In the genomic region with DNA sequence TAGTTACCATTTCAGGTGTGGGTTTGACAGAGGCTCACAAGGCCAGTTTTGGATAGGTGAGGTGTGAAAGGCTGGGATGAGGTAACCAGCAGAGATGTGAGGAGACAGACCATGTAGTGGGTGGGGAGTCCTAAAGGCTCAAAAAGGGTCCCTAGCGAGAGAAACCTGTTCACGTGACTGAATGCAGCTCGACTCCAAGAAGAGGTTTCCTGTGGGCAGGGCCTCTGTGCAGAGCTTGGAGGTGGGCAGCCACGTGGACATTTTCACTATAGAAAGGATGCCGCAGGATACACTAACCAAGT, we compare ENCODE assay signal across 8 mouse cellular contexts. TPM values are rescaled to one million over a fixed set of nuclear protein-coding genes. Genes with fewer than 3 reads are reported as not detected.
A peak's percentile ranks its signal among the peaks of the same experiment; 100 is the strongest.
DNase-seq lines count a peak whose midpoint lies in the region; ATAC-seq lines count a peak whose summit lies in the region.

No protein-coding gene starts in this region.

- H3K36me3 ChIP-seq in kidney, embryonic 15.5 days = peaks cover 13% of the 10 kb centered on the region
- H3K36me3 ChIP-seq in hindbrain, embryonic 14.5 days (replicated peaks; ENCODE audit: control insufficient read depth, insufficient read depth) = peaks cover 10% of the 10 kb centered on the region
- H3K36me3 ChIP-seq in midbrain, embryonic 14.5 days (ENCODE audit: control insufficient read depth, insufficient read depth, low read length) = 0 out of 2 replicates have a peak, but pooled peaks cover 5% of the 10 kb centered on the region

- H3K27me3 ChIP-seq in kidney, embryonic 15.5 days = no peaks in the 10 kb centered on the region
- no peaks in the 10 kb centered on the region for H3K27me3 ChIP-seq in hindbrain, embryonic 14.5 days (ENCODE audit: control insufficient read depth, insufficient read depth, low read length)
- no peaks in the 10 kb centered on the region for H3K27me3 ChIP-seq in midbrain, embryonic 14.5 days (ENCODE audit: control insufficient read depth, insufficient read depth, low read length)

- no peak for DNase-seq in kidney, postnatal 4 days
- no peak for DNase-seq in hindbrain, embryonic 14.5 days (ENCODE audit: low spot score)
- no peak for DNase-seq in midbrain, embryonic 14.5 days
- DNase-seq in cerebellum, postnatal 25 days = no peak
- no peak for DNase-seq in natural killer cell, adult 2 months (ENCODE audit: low spot score in 2 of 2)
- no peak for DNase-seq in MN1 (ENCODE audit: low spot score)

- H3K4me2 ChIP-seq in kidney, embryonic 15.5 days = peak overlapping the region; percentile 86
- H3K4me2 ChIP-seq in hindbrain, embryonic 14.5 days (replicated peaks) = peak overlapping the region; percentile 59
- H3K4me2 ChIP-seq in midbrain, embryonic 14.5 days (ENCODE audit: low read length) = peak overlapping the region; percentile 71

- under 1% methylated on average over 5 of the region's 5 CpGs for WGBS in kidney, embryonic 15.5 days
- 0% methylated on average over 5 of the region's 5 CpGs for WGBS in hindbrain, embryonic 14.5 days
- WGBS in midbrain, embryonic 14.5 days = 0% methylated on average over 5 of the region's 5 CpGs

- peaks cover 12% of the 10 kb centered on the region for H3K4me1 ChIP-seq in kidney, embryonic 15.5 days
- no peaks in the 10 kb centered on the region for H3K4me1 ChIP-seq in brown adipose tissue, adult 24 weeks (ENCODE audit: control insufficient read depth, insufficient read depth, insufficient read length, low read length)
- peaks cover 12% of the 10 kb centered on the region; the same call in 1 of the 2 replicates for H3K4me1 ChIP-seq in hindbrain, embryonic 14.5 days (replicated peaks; ENCODE audit: control insufficient read depth, insufficient read depth, low read length)
- H3K4me1 ChIP-seq in midbrain, embryonic 14.5 days (ENCODE audit: control insufficient read depth, insufficient read depth, low read length) = no peaks in the 10 kb centered on the region; the same call in 1 of the 2 replicates

- H3K9ac ChIP-seq in kidney, embryonic 15.5 days = no peak overlapping the region
- peak overlapping the region; percentile 77 for H3K9ac ChIP-seq in hindbrain, embryonic 14.5 days
- peak overlapping the region; percentile 68 for H3K9ac ChIP-seq in midbrain, embryonic 14.5 days (replicated peaks; ENCODE audit: low read length)

- H3K4me3 ChIP-seq in kidney, embryonic 15.5 days (replicated peaks) = peak overlapping the region; percentile 71
- H3K4me3 ChIP-seq in brown adipose tissue, adult 24 weeks (ENCODE audit: insufficient read depth, low read depth, low read length) = peak overlapping the region; percentile 93
- H3K4me3 ChIP-seq in hindbrain, embryonic 14.5 days (replicated peaks; ENCODE audit: low read length) = peak overlapping the region; percentile 64
- H3K4me3 ChIP-seq in midbrain, embryonic 14.5 days (replicated peaks; ENCODE audit: low read depth, low read length) = peak overlapping the region; percentile 68

- no peak for ATAC-seq in kidney, embryonic 15.5 days (replicated peaks; ENCODE audit: low FRiP score)
- no peak for ATAC-seq in hindbrain, embryonic 14.5 days (ENCODE audit: low FRiP score)
- no peak for ATAC-seq in midbrain, embryonic 14.5 days (ENCODE audit: low FRiP score, low TSS enrichment)

- H3K27ac ChIP-seq in kidney, embryonic 15.5 days = no peak overlapping the region
- H3K27ac ChIP-seq in brown adipose tissue, adult 24 weeks (replicated peaks; ENCODE audit: low read depth, low read length) = no peak overlapping the region
- peak overlapping the region; percentile 85 for H3K27ac ChIP-seq in hindbrain, embryonic 14.5 days
- peak overlapping the region; percentile 89 for H3K27ac ChIP-seq in midbrain, embryonic 14.5 days (replicated peaks; ENCODE audit: low read depth, low read length)

- H3K9me3 ChIP-seq in kidney, embryonic 15.5 days (replicated peaks) = no peaks in the 10 kb centered on the region
- no peaks in the 10 kb centered on the region for H3K9me3 ChIP-seq in hindbrain, embryonic 14.5 days (ENCODE audit: control insufficient read depth, low read length)
- no peaks in the 10 kb centered on the region for H3K9me3 ChIP-seq in midbrain, embryonic 14.5 days (ENCODE audit: control insufficient read depth, low read length)

RNA-seq across cellular contexts. Expression of a gene that starts 0.4 kb away (rescaled TPM):
- 9.6 and 13.7 TPM in 2 replicates for polyA plus RNA-seq in kidney, embryonic 15.5 days (2015; fragmentation: Nextera tagmentation; extraction: Ambion mirVana)
- polyA plus RNA-seq in brown adipose tissue, adult 24 weeks (2012; ENCODE audit: insufficient read depth, insufficient read length, missing spikeins) = 2.1 and 3.3 TPM in 2 replicates
- 23.2 and 27.5 TPM in 2 replicates for polyA plus RNA-seq in hindbrain, embryonic 14.5 days (2014; fragmentation: Nextera tagmentation; extraction: Ambion mirVana)
- 24.5 and 31.5 TPM in 2 replicates for polyA plus RNA-seq in midbrain, embryonic 14.5 days (2014; fragmentation: Nextera tagmentation; extraction: Ambion mirVana)

RNA-seq across cellular contexts. Expression of a gene that starts 0.7 kb away (rescaled TPM):
- polyA plus RNA-seq in kidney, embryonic 15.5 days (2015; fragmentation: Nextera tagmentation; extraction: Ambion mirVana) = 31.7 and 32.0 TPM in 2 replicates
- polyA plus RNA-seq in brown adipose tissue, adult 24 weeks (2012; ENCODE audit: insufficient read depth, insufficient read length, missing spikeins) = 15.7 and 18.7 TPM in 2 replicates
- polyA plus RNA-seq in hindbrain, embryonic 14.5 days (2014; fragmentation: Nextera tagmentation; extraction: Ambion mirVana) = 30.3 and 31.1 TPM in 2 replicates
- 24.7 and 27.1 TPM in 2 replicates for polyA plus RNA-seq in midbrain, embryonic 14.5 days (2014; fragmentation: Nextera tagmentation; extraction: Ambion mirVana)

RNA-seq across cellular contexts. Expression of a gene that starts 25.3 kb away (rescaled TPM):
- polyA plus RNA-seq in kidney, embryonic 15.5 days (2015; fragmentation: Nextera tagmentation; extraction: Ambion mirVana) = 32.6 and 34.4 TPM in 2 replicates
- 5.0 and 8.2 TPM in 2 replicates for polyA plus RNA-seq in brown adipose tissue, adult 24 weeks (2012; ENCODE audit: insufficient read depth, insufficient read length, missing spikeins)
- polyA plus RNA-seq in hindbrain, embryonic 14.5 days (2014; fragmentation: Nextera tagmentation; extraction: Ambion mirVana) = 36.3 and 37.5 TPM in 2 replicates
- 37.3 and 46.1 TPM in 2 replicates for polyA plus RNA-seq in midbrain, embryonic 14.5 days (2014; fragmentation: Nextera tagmentation; extraction: Ambion mirVana)

RNA-seq across cellular contexts. Expression of a gene that starts 33.2 kb away (rescaled TPM):
- polyA plus RNA-seq in kidney, embryonic 15.5 days (2015; fragmentation: Nextera tagmentation; extraction: Ambion mirVana) = 53.8 and 60.5 TPM in 2 replicates
- 10.4 and 12.6 TPM in 2 replicates for polyA plus RNA-seq in brown adipose tissue, adult 24 weeks (2012; ENCODE audit: insufficient read depth, insufficient read length, missing spikeins)
- 79.6 and 86.0 TPM in 2 replicates for polyA plus RNA-seq in hindbrain, embryonic 14.5 days (2014; fragmentation: Nextera tagmentation; extraction: Ambion mirVana)
- polyA plus RNA-seq in midbrain, embryonic 14.5 days (2014; fragmentation: Nextera tagmentation; extraction: Ambion mirVana) = 65.7 and 103 TPM in 2 replicates

RNA-seq across cellular contexts. Expression of a gene that starts 43.7 kb away (rescaled TPM):
- polyA plus RNA-seq in kidney, embryonic 15.5 days (2015; fragmentation: Nextera tagmentation; extraction: Ambion mirVana) = 0.09 TPM in 1 of 2 replicates, not detected in the other
- polyA plus RNA-seq in brown adipose tissue, adult 24 weeks (2012; ENCODE audit: insufficient read depth, insufficient read length, missing spikeins) = not detected in 2 replicates
- polyA plus RNA-seq in hindbrain, embryonic 14.5 days (2014; fragmentation: Nextera tagmentation; extraction: Ambion mirVana) = 0.19 and 0.99 TPM in 2 replicates
- 0.45 and 0.88 TPM in 2 replicates for polyA plus RNA-seq in midbrain, embryonic 14.5 days (2014; fragmentation: Nextera tagmentation; extraction: Ambion mirVana)

Comparison
In these comparisons a context has a peak if more than half of its experiments do, and no peak if none do; other contexts are left out.
1. H3K27ac ChIP-seq: peak in hindbrain, embryonic 14.5 days (single experiment) and midbrain, embryonic 14.5 days (single experiment); none in kidney, embryonic 15.5 days (single experiment) and brown adipose tissue, adult 24 weeks (single experiment).
2. Peak in every context shown above with its lines, with median percentiles within 50 percentile points of each other: H3K4me2 ChIP-seq and H3K4me3 ChIP-seq.